Mouse (Mus musculus) brain, embryonic 14.5 days (tissue): Measurements from ENCODE around the gene Zbtb34.

ENCODE experiments used
- CTCF ChIP-seq: fragments of 200-500 bp; IDR thresholded peaks from 2 replicates; pipeline ENCODE4 v1.5.1; 2012; ENCODE audit warnings: inconsistent platforms, mild to moderate bottlenecking, moderate library complexity, borderline replicate concordance; ENCODE audit not compliant: insufficient read depth, insufficient read length; ENCODE audit errors: extremely low read depth
- POLR2A ChIP-seq: fragments of 200-500 bp; IDR thresholded peaks from 2 replicates; pipeline ENCODE4 v1.6.1; 2012; ENCODE audit warnings: mild to moderate bottlenecking, inconsistent platforms, borderline replicate concordance; ENCODE audit not compliant: poor library complexity, insufficient read depth, insufficient read length, severe bottlenecking; ENCODE audit errors: extremely low read depth

DNA sequence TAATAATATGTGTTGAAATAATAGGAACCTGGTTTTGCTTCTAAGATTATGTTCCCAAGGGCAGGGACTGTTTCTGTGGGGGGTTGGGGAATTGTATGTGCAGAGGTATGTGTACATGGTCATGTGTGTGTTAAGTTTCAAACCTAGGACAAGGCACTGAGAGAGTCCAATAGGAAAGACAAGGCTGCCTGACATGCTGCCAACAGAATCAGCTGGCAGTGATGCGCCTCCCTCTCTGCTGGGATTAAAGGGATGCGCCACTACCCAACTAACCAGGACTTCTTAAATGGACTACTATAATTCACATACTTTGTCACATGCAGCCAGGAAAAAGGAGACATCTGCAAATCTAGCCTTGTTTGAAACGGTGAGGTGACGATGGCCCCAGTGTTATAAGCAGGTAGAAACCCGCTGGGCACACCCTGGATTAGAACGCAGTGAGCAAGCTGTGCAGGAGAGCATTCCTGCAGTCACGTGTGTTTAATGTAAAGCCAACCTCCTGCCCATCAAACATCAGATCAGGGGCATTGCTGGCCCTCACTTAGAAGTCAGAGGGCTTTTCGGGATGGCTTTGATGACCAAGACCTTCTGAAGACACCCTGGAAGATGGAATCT, 4.0 kb upstream of the Zbtb34 start:
- no peak for TF ChIP-seq CTCF
- TF ChIP-seq POLR2A = no peak
